Mouse (Mus musculus): ENCODE measurements at regions not wholly inside any gene's neighbourhood (a gene's known extent, or its start where the extent isn't known, plus 50 kb on each side); places are given as distances from the start of the nearest gene placed in this dataset.

GRCm38 (mm10) chr11:12535063-12535462 lies 70.3 kb upstream of the Cobl start:
- no peak for TF ChIP-seq CTCF (IDR thresholded peaks at IDR 0.05; ENCODE audit: low read depth, low read length)
- TF ChIP-seq EP300 (IDR thresholded peaks at IDR 0.05; ENCODE audit: insufficient read depth, low read depth, low read length), result no peak

All from ES-Bruce4 (cell line).